Mouse (Mus musculus): ENCODE measurements around the gene Slc25a14. TPM values are rescaled to one million over a fixed set of nuclear protein-coding genes. Genes with fewer than 3 reads are reported as not detected.

Slc25a14 gene
- 22.8 and 24.8 TPM in 2 replicates for polyA plus RNA-seq (2016; fragmentation: Nextera tagmentation; extraction: Ambion mirVana)

DNA sequence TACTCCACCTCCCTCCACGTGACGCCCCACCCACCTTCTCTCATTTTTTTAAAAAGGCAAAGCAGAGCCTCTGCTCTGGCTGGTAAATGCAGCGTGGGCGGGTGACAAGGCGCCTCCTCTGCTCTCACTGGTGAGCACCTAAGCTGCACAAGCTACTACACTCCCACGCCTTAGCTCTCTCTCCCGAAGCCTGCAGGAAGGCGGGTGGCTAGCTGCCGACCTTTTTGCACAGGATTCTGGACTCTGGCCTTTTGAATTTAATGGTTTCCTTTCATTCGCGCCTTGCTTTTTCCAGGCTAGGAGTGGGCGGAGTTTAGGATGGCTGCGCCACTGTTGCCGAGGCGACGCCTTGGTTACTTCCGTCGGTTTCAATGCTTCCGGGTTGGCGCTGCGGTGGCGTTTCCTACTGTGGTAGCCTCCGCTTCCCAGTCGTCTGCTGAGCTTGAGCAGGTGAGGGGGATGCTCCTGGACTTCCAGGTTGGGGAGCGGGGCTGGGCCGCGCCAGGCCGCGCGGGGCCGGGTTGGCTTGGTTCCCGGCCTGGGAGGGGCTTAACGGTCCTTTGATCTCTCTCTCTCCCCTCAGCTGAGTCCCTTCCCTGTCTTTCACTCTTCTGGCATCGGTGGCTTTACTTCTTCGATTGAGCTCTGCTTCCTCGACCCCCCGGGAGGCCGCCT, at the start of gene Slc25a14:
Slc25a14 (plus strand) TSS at position 35 of the 675 bp plus-strand sequence.
- Histone ChIP-seq H3K4me3 (peak within 1 kb of the TSS; percentile 68), H3K4me1 (peaks cover 4% of the 10 kb centered on the region; the same call in 1 of the 2 replicates), H3K9me3 (replicated peaks) (no peaks in the 10 kb centered on the region), H3K36me3 (no peaks in the 10 kb centered on the region), H3K27ac (replicated peaks) (peak within 1 kb of the TSS; percentile 87), H3K27me3 (ENCODE audit: low read depth, poor library complexity, severe bottlenecking) (no peaks in the 10 kb centered on the region)
- WGBS: 21% methylated on average over 38 of the region's 38 CpGs
- DNase-seq (ENCODE audit: low spot score): peak; percentile 80

DNA sequence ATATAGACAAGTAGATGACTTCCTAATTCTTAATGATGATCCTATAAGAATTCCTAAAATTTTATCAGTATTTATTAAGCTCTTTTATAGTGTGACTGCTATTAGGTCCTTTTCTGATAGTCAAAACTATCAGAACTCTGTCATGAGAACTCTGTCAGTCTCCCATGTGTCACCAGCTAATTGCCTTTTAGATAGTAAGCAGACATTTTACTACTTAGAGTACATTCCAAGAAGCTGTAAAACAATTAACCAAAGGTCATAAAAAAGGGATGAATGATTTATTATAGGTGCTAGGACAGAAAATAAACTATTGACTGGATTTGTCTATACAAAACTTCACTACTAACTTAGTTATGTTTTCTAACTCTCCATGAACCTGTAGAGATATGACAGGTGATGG, 39.9 kb upstream of the Slc25a14 start:
- Histone ChIP-seq H3K9me3 (replicated peaks) (no peaks in the 10 kb centered on the region), H3K27me3 (ENCODE audit: low read depth, poor library complexity, severe bottlenecking) (no peaks in the 10 kb centered on the region), H3K36me3 (peaks cover 91% of the 10 kb centered on the region), H3K4me1 (no peaks in the 10 kb centered on the region), H3K27ac (replicated peaks) (no peak overlapping the region), H3K4me3 (no peak overlapping the region)
- DNase-seq (ENCODE audit: low spot score): no peak

DNA sequence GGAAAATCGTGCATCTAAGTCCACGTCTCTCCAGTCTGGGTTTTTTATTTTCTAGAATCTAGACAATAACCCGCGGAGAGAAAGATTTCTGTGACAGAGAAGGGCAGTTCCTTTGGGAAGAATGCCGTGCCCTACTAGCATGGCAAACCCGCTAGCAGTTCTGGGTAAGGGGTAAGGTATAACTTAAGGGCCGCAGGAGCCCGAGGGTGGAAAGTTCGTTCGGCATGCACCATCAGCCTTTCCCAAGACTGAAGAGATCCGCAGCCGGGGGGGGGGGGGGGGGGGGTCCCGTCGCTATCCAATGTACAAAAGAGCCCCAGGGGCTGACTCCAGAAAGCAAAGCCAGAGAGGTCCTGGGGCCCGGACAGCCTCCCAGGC, 29.5 kb upstream of the Slc25a14 start:
- peak overlapping the region; percentile 70 for H3K4me3 ChIP-seq
- no peaks in the 10 kb centered on the region for H3K4me1 ChIP-seq
- H3K27me3 ChIP-seq (ENCODE audit: low read depth, poor library complexity, severe bottlenecking): no peaks in the 10 kb centered on the region
- DNase-seq (ENCODE audit: low spot score): no peak
- peaks cover 31% of the 10 kb centered on the region for H3K36me3 ChIP-seq
- WGBS: 20% methylated on average over 14 of the region's 15 CpGs
- peak overlapping the region; percentile 93 for H3K27ac ChIP-seq (replicated peaks)
- no peaks in the 10 kb centered on the region; the same call in 1 of the 2 replicates for H3K9me3 ChIP-seq (replicated peaks)

DNA sequence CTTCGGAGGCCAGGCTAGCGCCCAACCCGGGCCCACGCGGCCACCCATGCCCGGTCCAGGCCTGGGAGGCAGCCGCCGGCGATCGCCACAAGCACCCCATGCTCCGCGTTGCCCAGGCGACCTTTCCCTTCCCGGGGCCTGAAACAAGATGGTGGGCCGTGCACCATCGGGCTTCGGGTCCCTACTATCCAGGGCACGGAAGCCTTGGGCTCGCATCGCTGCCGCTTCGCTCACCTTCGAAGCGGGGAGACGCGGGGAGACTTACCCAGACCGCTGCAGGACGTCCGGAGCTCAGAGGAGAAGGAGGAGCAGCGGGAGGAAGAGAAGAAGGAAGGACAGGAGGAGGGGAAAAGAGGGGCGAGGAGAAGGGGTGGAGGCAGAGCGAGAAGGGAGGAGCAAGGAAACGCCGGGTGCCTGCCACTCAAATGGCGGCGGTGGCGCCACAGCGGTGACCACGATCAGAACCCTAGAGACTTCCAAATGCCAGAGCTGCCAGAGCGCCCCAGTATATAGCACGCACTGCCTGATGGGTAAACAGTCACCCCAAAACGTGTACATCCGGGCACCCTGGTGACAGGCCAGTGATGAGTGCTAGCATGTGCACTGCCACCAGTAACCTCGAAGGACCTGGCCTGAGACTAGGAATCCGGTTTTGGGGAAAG, 29.0 kb upstream of the Slc25a14 start, which contains the start of gene Zfp280c:
Zfp280c (minus strand) TSS at position 406 of the 662 bp plus-strand sequence.
- H3K27me3 ChIP-seq (ENCODE audit: low read depth, poor library complexity, severe bottlenecking): no peaks in the 10 kb centered on the region
- H3K4me3 ChIP-seq: peak within 1 kb of the TSS; percentile 70
- H3K36me3 ChIP-seq: peaks cover 26% of the 10 kb centered on the region
- peak; percentile 77 for DNase-seq (ENCODE audit: low spot score)
- no peaks in the 10 kb centered on the region for H3K4me1 ChIP-seq
- no peaks in the 10 kb centered on the region; the same call in 1 of the 2 replicates for H3K9me3 ChIP-seq (replicated peaks)
- 14% methylated on average over 45 of the region's 45 CpGs for WGBS
- peak within 1 kb of the TSS; percentile 93 for H3K27ac ChIP-seq (replicated peaks)

DNA sequence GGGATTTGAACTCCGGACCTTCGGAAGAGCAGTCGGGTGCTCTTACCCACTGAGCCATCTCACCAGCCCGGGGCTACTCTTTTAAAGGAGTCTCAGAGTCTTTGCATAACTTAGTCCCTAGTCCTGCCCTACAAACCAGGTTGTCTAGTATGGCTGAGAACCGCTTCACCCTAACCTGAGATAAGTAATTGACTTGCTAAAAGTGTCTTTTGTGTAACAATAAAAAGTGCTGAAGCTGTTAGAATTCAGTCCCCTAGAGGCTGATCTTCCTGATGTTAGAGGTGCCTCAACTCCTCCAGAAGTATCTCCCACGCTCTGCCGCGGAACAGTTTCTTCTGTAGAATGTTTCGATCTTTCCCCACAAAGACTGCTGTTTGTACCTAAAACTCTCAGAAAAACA, 27.2 kb upstream of the Slc25a14 start:
- H3K36me3 ChIP-seq: peaks cover 8% of the 10 kb centered on the region
- H3K27me3 ChIP-seq (ENCODE audit: low read depth, poor library complexity, severe bottlenecking): no peaks in the 10 kb centered on the region
- H3K9me3 ChIP-seq (replicated peaks): no peaks in the 10 kb centered on the region; the same call in 1 of the 2 replicates
- H3K4me3 ChIP-seq: no peak overlapping the region
- no peak overlapping the region for H3K27ac ChIP-seq (replicated peaks)
- DNase-seq (ENCODE audit: low spot score): no peak
- 90% methylated on average over 9 of the region's 9 CpGs for WGBS
- no peaks in the 10 kb centered on the region for H3K4me1 ChIP-seq

DNA sequence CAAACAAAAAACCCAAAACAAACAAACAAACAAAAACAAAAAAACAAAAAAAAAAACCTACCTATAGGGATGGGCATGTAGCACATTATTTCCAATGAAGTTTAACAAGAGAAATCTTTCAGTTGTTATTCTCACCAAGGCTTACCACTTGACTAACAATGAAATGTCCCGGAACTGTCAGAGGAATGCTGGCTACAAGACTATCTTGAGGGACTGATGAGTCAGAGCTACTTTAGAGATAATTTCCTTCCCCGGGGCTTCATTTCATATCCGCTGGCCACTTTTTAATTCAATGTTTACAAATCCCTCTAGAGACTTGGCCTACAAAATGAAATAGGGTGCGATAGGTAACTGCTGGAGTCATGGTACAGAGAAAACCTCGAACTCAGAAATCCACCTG, 26.3 kb upstream of the Slc25a14 start:
- WGBS: 90% methylated on average over 5 of the region's 5 CpGs
- Histone ChIP-seq H3K27ac (replicated peaks) (no peak overlapping the region), H3K9me3 (replicated peaks) (no peaks in the 10 kb centered on the region; the same call in 1 of the 2 replicates), H3K36me3 (no peaks in the 10 kb centered on the region; the same call in 1 of the 2 replicates), H3K4me1 (no peaks in the 10 kb centered on the region), H3K27me3 (ENCODE audit: low read depth, poor library complexity, severe bottlenecking) (no peaks in the 10 kb centered on the region), H3K4me3 (no peak overlapping the region)
- no peak for DNase-seq (ENCODE audit: low spot score)

DNA sequence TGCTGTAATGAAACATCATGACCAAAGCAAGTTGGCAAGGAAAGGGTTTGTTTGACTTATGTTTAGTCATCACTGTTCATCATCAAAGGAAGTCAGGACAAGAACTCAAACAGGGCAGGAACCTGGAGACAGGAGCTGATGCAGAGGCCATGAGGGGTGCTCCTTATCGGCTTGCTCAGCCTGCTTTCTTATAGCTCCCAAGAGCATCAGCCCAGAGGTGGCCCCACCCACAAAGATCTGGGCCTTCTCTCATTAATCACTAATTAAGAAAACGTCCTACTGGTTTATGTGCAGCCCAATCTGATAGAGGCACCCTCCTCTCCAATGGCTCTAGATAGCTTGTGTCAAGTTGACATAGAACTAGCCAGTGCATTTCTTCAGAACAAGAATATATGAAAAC, 18.3 kb upstream of the Slc25a14 start:
- H3K4me1 ChIP-seq: no peaks in the 10 kb centered on the region; the same call in 1 of the 2 replicates
- no peaks in the 10 kb centered on the region for H3K36me3 ChIP-seq
- WGBS: 71% methylated on average over 2 of the region's 2 CpGs
- H3K4me3 ChIP-seq: no peak overlapping the region
- H3K27ac ChIP-seq (replicated peaks): no peak overlapping the region
- H3K27me3 ChIP-seq (ENCODE audit: low read depth, poor library complexity, severe bottlenecking): no peaks in the 10 kb centered on the region; the same call in 1 of the 2 replicates
- H3K9me3 ChIP-seq (replicated peaks): no peaks in the 10 kb centered on the region
- DNase-seq (ENCODE audit: low spot score): no peak

DNA sequence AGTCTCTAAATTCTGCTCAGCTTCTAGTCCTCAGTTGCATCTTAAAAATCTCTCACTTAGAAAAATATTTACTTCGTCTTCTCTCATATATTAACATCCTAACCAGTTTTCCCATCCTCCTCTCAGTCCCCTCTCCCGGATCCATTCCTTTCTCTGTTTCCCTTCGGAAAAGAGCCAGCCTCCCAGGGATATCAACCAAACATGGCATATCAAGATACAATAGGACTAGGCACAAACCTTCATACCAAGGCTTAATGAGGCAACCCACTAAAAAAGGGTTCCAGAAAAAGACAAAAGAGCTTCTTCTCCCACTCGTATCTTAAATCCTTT, 199 bp upstream of the Slc25a14 start:
- no peak for DNase-seq (ENCODE audit: low spot score)
- peaks cover 4% of the 10 kb centered on the region; the same call in 1 of the 2 replicates for H3K4me1 ChIP-seq
- peak overlapping the region; percentile 68 for H3K4me3 ChIP-seq
- peak overlapping the region; percentile 87 for H3K27ac ChIP-seq (replicated peaks)
- H3K27me3 ChIP-seq (ENCODE audit: low read depth, poor library complexity, severe bottlenecking): no peaks in the 10 kb centered on the region
- no peaks in the 10 kb centered on the region for H3K36me3 ChIP-seq
- WGBS: 16% methylated on average over 4 of the region's 4 CpGs
- H3K9me3 ChIP-seq (replicated peaks): no peaks in the 10 kb centered on the region

DNA sequence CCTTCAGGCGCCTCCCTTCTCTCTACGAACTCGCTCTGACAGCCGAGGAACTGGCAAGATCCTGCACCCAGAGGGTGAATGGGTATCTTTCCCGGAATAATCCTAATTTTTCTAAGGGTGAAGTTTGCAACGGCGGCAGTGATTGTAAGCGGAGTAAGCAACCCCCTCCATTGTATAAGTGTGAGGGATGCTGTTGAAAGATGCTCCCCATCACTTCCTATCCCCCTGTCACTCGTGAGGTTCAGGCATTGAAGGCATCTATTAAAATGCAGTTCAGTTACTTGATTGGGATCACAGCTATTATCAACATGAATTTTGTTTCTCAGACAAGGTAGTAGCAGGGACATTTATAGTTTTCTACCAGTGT, 824 bp downstream of the Slc25a14 start:
- Histone ChIP-seq H3K36me3 (no peaks in the 10 kb centered on the region), H3K27me3 (ENCODE audit: low read depth, poor library complexity, severe bottlenecking) (no peaks in the 10 kb centered on the region), H3K4me3 (peak overlapping the region; percentile 68), H3K27ac (replicated peaks) (peak overlapping the region; percentile 87), H3K4me1 (peaks cover 4% of the 10 kb centered on the region; the same call in 1 of the 2 replicates), H3K9me3 (replicated peaks) (no peaks in the 10 kb centered on the region)
- WGBS: 27% methylated on average over 9 of the region's 9 CpGs
- no peak for DNase-seq (ENCODE audit: low spot score)

DNA sequence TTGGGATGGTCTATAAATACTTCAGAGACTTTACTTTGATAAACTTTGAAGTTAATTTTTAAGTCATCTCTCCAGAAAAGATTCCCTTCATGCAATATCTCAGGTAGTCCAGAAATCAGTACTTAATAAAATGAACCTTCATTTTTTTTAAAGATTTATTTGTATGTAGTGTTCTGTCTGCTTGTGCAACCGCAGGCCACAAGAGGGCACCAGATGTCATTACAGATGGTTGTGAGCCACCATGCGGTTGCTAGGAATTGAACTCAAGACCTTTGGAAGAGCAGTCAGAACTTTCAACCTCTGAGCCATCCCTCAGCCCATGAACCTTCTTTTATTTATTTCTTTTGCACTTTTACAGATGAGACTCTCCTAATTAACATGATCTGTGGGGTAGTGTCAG, 13.8 kb downstream of the Slc25a14 start:
- Histone ChIP-seq H3K4me3 (no peak overlapping the region), H3K4me1 (no peaks in the 10 kb centered on the region), H3K27me3 (ENCODE audit: low read depth, poor library complexity, severe bottlenecking) (no peaks in the 10 kb centered on the region), H3K36me3 (peaks cover 21% of the 10 kb centered on the region), H3K9me3 (replicated peaks) (no peaks in the 10 kb centered on the region), H3K27ac (replicated peaks) (no peak overlapping the region)
- 62% methylated on average over 2 of the region's 2 CpGs for WGBS
- no peak for DNase-seq (ENCODE audit: low spot score)

DNA sequence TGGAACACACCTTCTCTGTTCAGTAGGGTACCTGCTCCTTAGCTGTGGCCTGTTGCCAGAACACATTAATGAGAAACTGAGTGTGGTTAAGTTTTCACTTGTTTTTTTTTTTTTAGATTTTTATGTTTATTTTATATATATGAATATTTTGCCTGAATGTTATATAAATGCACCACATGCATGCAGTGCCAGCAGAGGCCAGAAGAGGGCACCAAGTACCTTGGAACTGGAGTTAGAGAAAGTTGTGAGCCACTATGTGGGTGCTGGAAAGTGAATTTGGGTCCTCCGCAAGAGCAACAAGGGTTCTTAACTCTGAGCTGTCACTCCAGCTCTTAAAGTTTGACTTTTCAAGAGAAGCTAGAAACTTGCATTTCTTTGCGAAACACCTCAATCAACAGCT, 20.9 kb downstream of the Slc25a14 start:
- Histone ChIP-seq H3K9me3 (replicated peaks) (no peaks in the 10 kb centered on the region), H3K27ac (replicated peaks) (no peak overlapping the region), H3K27me3 (ENCODE audit: low read depth, poor library complexity, severe bottlenecking) (no peaks in the 10 kb centered on the region), H3K4me1 (no peaks in the 10 kb centered on the region), H3K36me3 (0 out of 2 replicates have a peak, but pooled peaks cover 7% of the 10 kb centered on the region), H3K4me3 (no peak overlapping the region)
- WGBS: 83% methylated on average over 2 of the region's 2 CpGs
- no peak for DNase-seq (ENCODE audit: low spot score)

DNA sequence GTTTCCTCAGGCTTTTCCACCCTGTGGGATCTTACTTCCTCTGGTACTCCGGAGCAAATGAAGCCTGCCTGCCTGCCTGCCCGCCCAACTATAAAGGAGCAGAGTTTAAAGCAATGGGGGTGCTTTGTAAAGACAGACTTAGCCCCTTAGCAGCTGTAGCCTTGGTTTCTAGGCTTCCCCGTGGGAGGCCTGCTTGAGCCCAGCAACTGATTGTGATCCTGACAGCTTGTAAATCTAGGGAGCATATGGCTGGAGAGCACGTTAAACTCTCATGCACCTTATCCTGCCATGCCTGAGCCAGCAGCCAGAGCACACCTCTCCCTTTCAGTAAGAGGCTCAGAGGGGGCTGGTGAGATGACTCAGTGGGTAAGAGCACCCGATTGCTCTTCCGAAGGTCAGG, 43.6 kb downstream of the Slc25a14 start:
- Histone ChIP-seq H3K9me3 (replicated peaks) (no peaks in the 10 kb centered on the region), H3K27me3 (ENCODE audit: low read depth, poor library complexity, severe bottlenecking) (no peaks in the 10 kb centered on the region), H3K36me3 (0 out of 2 replicates have a peak, but pooled peaks cover 2% of the 10 kb centered on the region), H3K4me3 (no peak overlapping the region), H3K27ac (replicated peaks) (no peak overlapping the region), H3K4me1 (no peaks in the 10 kb centered on the region)
- WGBS: 27% methylated on average over 6 of the region's 6 CpGs
- DNase-seq (ENCODE audit: low spot score): peak; percentile 17

DNA sequence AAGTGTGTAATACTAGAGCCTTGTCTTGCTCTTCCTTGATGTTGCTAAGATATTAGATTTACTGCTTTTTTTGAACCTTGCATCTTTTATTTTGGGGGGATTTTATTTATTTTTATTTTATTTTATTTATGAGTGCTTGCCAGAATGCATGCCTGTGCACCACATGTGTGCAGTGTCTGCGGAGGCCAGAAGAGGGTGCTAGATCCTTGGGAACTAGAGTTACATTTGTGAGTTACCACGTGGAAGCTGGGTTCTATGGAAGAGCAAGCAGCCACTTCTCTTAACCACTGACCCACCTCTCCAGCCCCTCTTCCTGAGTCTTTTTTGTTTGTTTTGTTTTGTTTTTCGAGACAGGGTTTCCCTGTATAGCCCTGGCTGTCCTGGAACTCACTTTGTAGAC, 46.4 kb downstream of the Slc25a14 start:
- H3K4me3 ChIP-seq: no peak overlapping the region
- H3K27ac ChIP-seq (replicated peaks): no peak overlapping the region
- no peaks in the 10 kb centered on the region for H3K27me3 ChIP-seq (ENCODE audit: low read depth, poor library complexity, severe bottlenecking)
- H3K4me1 ChIP-seq: no peaks in the 10 kb centered on the region
- H3K9me3 ChIP-seq (replicated peaks): no peaks in the 10 kb centered on the region
- no peaks in the 10 kb centered on the region for H3K36me3 ChIP-seq
- DNase-seq (ENCODE audit: low spot score): no peak
- WGBS: 71% methylated on average over 3 of the region's 3 CpGs

Data from midbrain, embryonic 10.5 days (tissue).